Mouse (Mus musculus): Measurements from ENCODE around the gene AI481877. TPM values are rescaled to one million over a fixed set of nuclear protein-coding genes. Genes with fewer than 3 reads are reported as not detected.
"Not testable (repeated sequence)": the region's sequence is repeated elsewhere in the genome, so short reads cannot be mapped to it uniquely, and the experiment has no call there.

The AI481877 gene
- polyA plus RNA-seq (2014; fragmentation: Nextera tagmentation; extraction: Ambion mirVana), result 0.07 TPM in 1 of 2 replicates, not detected in the other

- ATAC-seq (ENCODE audit: low FRiP score, low TSS enrichment); H3K27me3 ChIP-seq (ENCODE audit: control insufficient read depth, insufficient read depth, low read length); H3K27ac ChIP-seq (replicated peaks; ENCODE audit: low read depth, low read length); H3K9ac ChIP-seq (replicated peaks; ENCODE audit: low read length); H3K4me2 ChIP-seq (ENCODE audit: low read length); H3K4me3 ChIP-seq (replicated peaks; ENCODE audit: low read depth, low read length); DNase-seq; H3K4me1 ChIP-seq (ENCODE audit: control insufficient read depth, insufficient read depth, low read length); H3K36me3 ChIP-seq (ENCODE audit: control insufficient read depth, insufficient read depth, low read length); H3K9me3 ChIP-seq (ENCODE audit: control insufficient read depth, low read length): not testable (repeated sequence)
- 85% methylated on average over 2 of the region's 6 CpGs for WGBS
These were observed at the start of gene AI481877 for GRCm38 (mm10) chr4:59138507-59139033. AI481877 (minus strand) TSS chr4:59138983.

- Histone ChIP-seq H3K27ac (replicated peaks; ENCODE audit: low read depth, low read length) (peak overlapping the region; percentile 97), H3K36me3 (ENCODE audit: control insufficient read depth, insufficient read depth, low read length) (no peaks in the 10 kb centered on the region), H3K9ac (replicated peaks; ENCODE audit: low read length) (peak overlapping the region; percentile 91), H3K4me2 (ENCODE audit: low read length) (peak overlapping the region; percentile 61), H3K9me3 (ENCODE audit: control insufficient read depth, low read length) (no peaks in the 10 kb centered on the region), H3K27me3 (ENCODE audit: control insufficient read depth, insufficient read depth, low read length) (no peaks in the 10 kb centered on the region), H3K4me1 (ENCODE audit: control insufficient read depth, insufficient read depth, low read length) (peaks cover 3% of the 10 kb centered on the region; the same call in 1 of the 2 replicates), H3K4me3 (replicated peaks; ENCODE audit: low read depth, low read length) (peak overlapping the region; percentile 84)
- no peak for DNase-seq
- ATAC-seq (ENCODE audit: low FRiP score, low TSS enrichment), result no peak
- WGBS, result 26% methylated on average over 4 of the region's 4 CpGs
These were observed 49.7 kb upstream of the AI481877 start for GRCm38 (mm10) chr4:59188474-59188801.

GRCm38 (mm10) chr4:59187289-59187688, 48.5 kb upstream of the AI481877 start:
- H3K27me3 ChIP-seq (ENCODE audit: control insufficient read depth, insufficient read depth, low read length), result no peaks in the 10 kb centered on the region
- WGBS, result 22% methylated on average over 3 of the region's 3 CpGs
- no peak overlapping the region for H3K27ac ChIP-seq (replicated peaks; ENCODE audit: low read depth, low read length)
- no peak overlapping the region for H3K4me3 ChIP-seq (replicated peaks; ENCODE audit: low read depth, low read length)
- no peak overlapping the region for H3K9ac ChIP-seq (replicated peaks; ENCODE audit: low read length)
- H3K4me2 ChIP-seq (ENCODE audit: low read length), result no peak overlapping the region
- peaks cover 3% of the 10 kb centered on the region; the same call in 1 of the 2 replicates for H3K4me1 ChIP-seq (ENCODE audit: control insufficient read depth, insufficient read depth, low read length)
- DNase-seq (peak; percentile 64), ATAC-seq (ENCODE audit: low FRiP score, low TSS enrichment) (no peak)
- H3K9me3 ChIP-seq (ENCODE audit: control insufficient read depth, low read length), result no peaks in the 10 kb centered on the region
- H3K36me3 ChIP-seq (ENCODE audit: control insufficient read depth, insufficient read depth, low read length), result no peaks in the 10 kb centered on the region

GRCm38 (mm10) chr4:59185671-59186070, 46.9 kb upstream of the AI481877 start:
- Histone ChIP-seq H3K4me1 (ENCODE audit: control insufficient read depth, insufficient read depth, low read length) (no peaks in the 10 kb centered on the region; the same call in 1 of the 2 replicates), H3K27ac (replicated peaks; ENCODE audit: low read depth, low read length) (no peak overlapping the region), H3K27me3 (ENCODE audit: control insufficient read depth, insufficient read depth, low read length) (no peaks in the 10 kb centered on the region), H3K4me2 (ENCODE audit: low read length) (no peak overlapping the region), H3K9me3 (ENCODE audit: control insufficient read depth, low read length) (no peaks in the 10 kb centered on the region), H3K36me3 (ENCODE audit: control insufficient read depth, insufficient read depth, low read length) (no peaks in the 10 kb centered on the region), H3K9ac (replicated peaks; ENCODE audit: low read length) (no peak overlapping the region), H3K4me3 (replicated peaks; ENCODE audit: low read depth, low read length) (no peak overlapping the region)
- ATAC-seq (ENCODE audit: low FRiP score, low TSS enrichment) (no peak), DNase-seq (no peak)
- WGBS, result 71% methylated on average over 3 of the region's 3 CpGs

- ATAC-seq (ENCODE audit: low FRiP score, low TSS enrichment), result no peak
- no peaks in the 10 kb centered on the region for H3K4me1 ChIP-seq (ENCODE audit: control insufficient read depth, insufficient read depth, low read length)
- DNase-seq, result no peak
- WGBS, result 39% methylated on average over 5 of the region's 5 CpGs
- no peak overlapping the region for H3K9ac ChIP-seq (replicated peaks; ENCODE audit: low read length)
- no peaks in the 10 kb centered on the region for H3K27me3 ChIP-seq (ENCODE audit: control insufficient read depth, insufficient read depth, low read length)
- no peak overlapping the region for H3K27ac ChIP-seq (replicated peaks; ENCODE audit: low read depth, low read length)
- no peaks in the 10 kb centered on the region for H3K9me3 ChIP-seq (ENCODE audit: control insufficient read depth, low read length)
- H3K36me3 ChIP-seq (ENCODE audit: control insufficient read depth, insufficient read depth, low read length), result no peaks in the 10 kb centered on the region
- H3K4me3 ChIP-seq (replicated peaks; ENCODE audit: low read depth, low read length), result no peak overlapping the region
- no peak overlapping the region for H3K4me2 ChIP-seq (ENCODE audit: low read length)
These were observed 42.8 kb upstream of the AI481877 start for GRCm38 (mm10) chr4:59181320-59182271.

GRCm38 (mm10) chr4:59177566-59177965, 38.8 kb upstream of the AI481877 start:
- DNase-seq (no peak), ATAC-seq (ENCODE audit: low FRiP score, low TSS enrichment) (no peak)
- WGBS, result 91% methylated on average over 2 of the region's 2 CpGs
- H3K4me1 ChIP-seq (ENCODE audit: control insufficient read depth, insufficient read depth, low read length), result no peaks in the 10 kb centered on the region
- no peaks in the 10 kb centered on the region for H3K9me3 ChIP-seq (ENCODE audit: control insufficient read depth, low read length)
- H3K4me2 ChIP-seq (ENCODE audit: low read length), result no peak overlapping the region
- no peaks in the 10 kb centered on the region for H3K36me3 ChIP-seq (ENCODE audit: control insufficient read depth, insufficient read depth, low read length)
- H3K4me3 ChIP-seq (replicated peaks; ENCODE audit: low read depth, low read length), result no peak overlapping the region
- no peak overlapping the region for H3K27ac ChIP-seq (replicated peaks; ENCODE audit: low read depth, low read length)
- H3K27me3 ChIP-seq (ENCODE audit: control insufficient read depth, insufficient read depth, low read length), result no peaks in the 10 kb centered on the region
- H3K9ac ChIP-seq (replicated peaks; ENCODE audit: low read length), result no peak overlapping the region

GRCm38 (mm10) chr4:59175929-59176328, 37.1 kb upstream of the AI481877 start:
- Histone ChIP-seq H3K27ac (replicated peaks; ENCODE audit: low read depth, low read length) (no peak overlapping the region), H3K27me3 (ENCODE audit: control insufficient read depth, insufficient read depth, low read length) (no peaks in the 10 kb centered on the region), H3K36me3 (ENCODE audit: control insufficient read depth, insufficient read depth, low read length) (no peaks in the 10 kb centered on the region), H3K9ac (replicated peaks; ENCODE audit: low read length) (no peak overlapping the region), H3K4me1 (ENCODE audit: control insufficient read depth, insufficient read depth, low read length) (no peaks in the 10 kb centered on the region), H3K9me3 (ENCODE audit: control insufficient read depth, low read length) (no peaks in the 10 kb centered on the region), H3K4me3 (replicated peaks; ENCODE audit: low read depth, low read length) (no peak overlapping the region), H3K4me2 (ENCODE audit: low read length) (no peak overlapping the region)
- DNase-seq, result no peak
- no peak for ATAC-seq (ENCODE audit: low FRiP score, low TSS enrichment)
- WGBS, result 65% methylated on average over 6 of the region's 6 CpGs

GRCm38 (mm10) chr4:59175003-59175402, 36.2 kb upstream of the AI481877 start:
- Histone ChIP-seq H3K36me3 (ENCODE audit: control insufficient read depth, insufficient read depth, low read length) (no peaks in the 10 kb centered on the region), H3K27ac (replicated peaks; ENCODE audit: low read depth, low read length) (no peak overlapping the region), H3K27me3 (ENCODE audit: control insufficient read depth, insufficient read depth, low read length) (no peaks in the 10 kb centered on the region), H3K4me3 (replicated peaks; ENCODE audit: low read depth, low read length) (no peak overlapping the region), H3K9me3 (ENCODE audit: control insufficient read depth, low read length) (no peaks in the 10 kb centered on the region), H3K4me1 (ENCODE audit: control insufficient read depth, insufficient read depth, low read length) (no peaks in the 10 kb centered on the region), H3K9ac (replicated peaks; ENCODE audit: low read length) (no peak overlapping the region), H3K4me2 (ENCODE audit: low read length) (no peak overlapping the region)
- ATAC-seq (ENCODE audit: low FRiP score, low TSS enrichment) (no peak), DNase-seq (no peak)
- WGBS, result 83% methylated on average over 4 of the region's 4 CpGs

All from midbrain, embryonic 14.5 days (tissue).